Mouse (Mus musculus) lung, adult 2 months (tissue): ENCODE results near the gene Map6. TPM values are rescaled to one million over a fixed set of nuclear protein-coding genes. Genes with fewer than 3 reads are reported as not detected.

Source experiments
- DNase-seq: peaks from one replicate; pipeline ENCODE4 v3.0.0; 2022
- H3K4me1 ChIP-seq: fragments of 200-500 bp; 2 replicates; pipeline ENCODE4 v1.6.1; 2011; ENCODE audit warnings: low read length; ENCODE audit not compliant: control insufficient read depth, insufficient read depth
- H3K4me3 ChIP-seq: fragments of 200-500 bp; replicated peaks from 2 replicates; pipeline ENCODE3; 2011; ENCODE audit warnings: low read depth, mild to moderate bottlenecking, control low read depth, low read length; ENCODE audit errors: extremely low read depth
- CTCF ChIP-seq: fragments of 200-500 bp; IDR thresholded peaks from 2 replicates; pipeline ENCODE4 v1.5.1; 2011; ENCODE audit warnings: mild to moderate bottlenecking, low read length, control low read depth; ENCODE audit not compliant: insufficient read depth
- POLR2A ChIP-seq: fragments of 200-500 bp; IDR thresholded peaks from 2 replicates; pipeline ENCODE4 v1.6.1; 2011; ENCODE audit warnings: low read depth, mild to moderate bottlenecking, control low read depth, low read length, borderline replicate concordance; ENCODE audit errors: extremely low read depth
- WGBS: fragments of 180-500 bp; shearing (Covaris S2); methylation state at CpG from one replicate; pipeline ENCODE4 v1.1.7; 2018; 5-methylcytosine and 5-hydroxymethylcytosine counted together
- polyA plus RNA-seq: library from polyadenylated mRNA; depleted of rRNA; stranded (reverse); fragments of >200 nt; gene quantifications from 2 replicates; pipeline ENCODE4 v1.2.3, GENCODE M21; 2012

The Map6 gene
- polyA plus RNA-seq, 1 experiment: 25.4 TPM

DNA sequence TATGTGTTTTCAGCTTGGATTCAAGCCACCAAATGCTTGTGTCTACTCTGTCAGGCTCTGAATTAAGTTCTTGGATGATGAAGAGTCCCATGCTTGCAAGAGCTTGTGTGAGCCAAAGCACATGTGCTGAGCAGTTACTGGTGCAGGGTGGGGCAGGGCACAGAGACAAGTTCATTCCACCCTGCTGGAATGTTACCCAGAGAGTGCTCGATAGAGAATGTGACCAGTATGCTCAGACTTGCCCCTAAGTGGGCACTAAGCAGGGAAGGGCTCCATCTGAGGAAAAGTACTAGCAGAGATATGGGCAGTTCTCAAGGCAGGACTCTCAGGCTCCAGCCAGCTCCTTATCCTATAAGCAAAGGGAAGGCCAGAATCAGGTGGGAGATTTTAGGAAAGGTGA is 9.4 kb downstream of the Map6 start:
- WGBS: 55% methylated on average over 1 of the region's 1 CpGs
- H3K4me1 ChIP-seq: peaks cover 2% of the 10 kb centered on the region; the same call in 1 of the 2 replicates
- TF ChIP-seq CTCF: no peak
- no peak for TF ChIP-seq POLR2A
- H3K4me3 ChIP-seq: no peak overlapping the region
- no peak for DNase-seq

DNA sequence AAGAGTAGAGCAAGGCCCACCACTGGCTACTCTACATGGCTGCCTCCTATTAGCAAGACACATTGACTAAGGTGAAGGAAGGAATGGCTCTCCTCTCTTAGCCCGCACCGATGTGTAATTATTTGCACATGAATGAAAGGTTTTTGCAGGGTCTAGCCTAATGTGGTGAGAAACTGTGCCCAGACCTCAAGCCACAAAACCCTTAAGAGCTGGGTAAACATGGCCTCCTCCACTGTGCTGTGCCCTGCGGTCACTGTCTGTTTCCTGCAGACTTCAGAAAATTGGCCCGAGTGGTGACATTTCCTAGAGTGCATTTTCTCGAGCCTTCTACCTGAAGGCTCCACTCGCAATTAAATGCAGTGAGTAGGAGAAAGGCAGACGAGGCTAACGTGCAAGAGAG is 11.1 kb downstream of the Map6 start:
- Histone ChIP-seq H3K4me3 (no peak overlapping the region), H3K4me1 (no peaks in the 10 kb centered on the region)
- WGBS: 62% methylated on average over 8 of the region's 8 CpGs
- TF ChIP-seq CTCF (no peak), POLR2A (no peak)
- DNase-seq: no peak

DNA sequence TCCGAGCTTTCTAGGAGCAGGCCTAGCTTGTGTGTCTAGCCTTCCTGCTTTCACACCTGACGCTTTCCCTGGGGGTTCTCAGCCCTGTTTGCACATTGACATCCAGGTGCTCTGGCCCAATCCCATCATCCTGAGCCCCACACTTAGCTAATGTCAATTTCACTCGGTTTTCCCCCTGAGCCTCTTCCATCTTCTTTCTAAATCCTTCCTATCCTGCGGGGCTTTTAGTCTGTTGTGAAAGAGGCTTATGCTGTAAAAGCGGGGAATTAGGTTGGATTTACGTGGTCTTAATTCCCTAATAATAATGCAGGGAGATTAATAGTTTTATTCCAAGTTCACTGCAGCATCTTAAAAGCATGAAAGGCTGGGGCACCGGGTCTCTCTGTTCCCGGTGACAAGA is 12.3 kb downstream of the Map6 start:
- DNase-seq: no peak
- 80% methylated on average over 8 of the region's 8 CpGs for WGBS
- H3K4me3 ChIP-seq: no peak overlapping the region
- TF ChIP-seq CTCF (no peak), POLR2A (no peak)
- H3K4me1 ChIP-seq: no peaks in the 10 kb centered on the region

DNA sequence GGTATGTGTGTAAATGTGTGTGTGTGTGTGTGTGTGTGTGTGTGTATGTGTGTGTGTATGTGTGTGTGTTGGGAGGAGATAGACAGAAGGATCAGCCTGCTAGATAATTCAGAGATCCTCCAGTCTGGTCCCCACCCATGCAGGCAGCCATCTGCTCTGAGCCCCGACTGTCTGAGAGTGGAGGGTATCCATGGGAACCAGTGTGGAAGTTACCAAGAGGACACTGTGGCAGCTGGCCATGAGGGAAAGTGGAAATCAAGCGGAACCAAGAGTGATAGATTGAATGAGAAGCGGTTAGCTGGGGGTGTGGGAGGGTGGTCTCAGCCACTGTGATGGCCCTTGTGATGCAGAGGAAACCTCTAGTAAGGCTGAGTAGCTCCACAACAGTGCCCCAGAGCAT is 20.0 kb downstream of the Map6 start:
- Histone ChIP-seq H3K4me3 (no peak overlapping the region), H3K4me1 (peaks cover 7% of the 10 kb centered on the region)
- no peak for TF ChIP-seq POLR2A
- no peak for TF ChIP-seq CTCF
- DNase-seq: no peak
- 61% methylated on average over 3 of the region's 3 CpGs for WGBS

DNA sequence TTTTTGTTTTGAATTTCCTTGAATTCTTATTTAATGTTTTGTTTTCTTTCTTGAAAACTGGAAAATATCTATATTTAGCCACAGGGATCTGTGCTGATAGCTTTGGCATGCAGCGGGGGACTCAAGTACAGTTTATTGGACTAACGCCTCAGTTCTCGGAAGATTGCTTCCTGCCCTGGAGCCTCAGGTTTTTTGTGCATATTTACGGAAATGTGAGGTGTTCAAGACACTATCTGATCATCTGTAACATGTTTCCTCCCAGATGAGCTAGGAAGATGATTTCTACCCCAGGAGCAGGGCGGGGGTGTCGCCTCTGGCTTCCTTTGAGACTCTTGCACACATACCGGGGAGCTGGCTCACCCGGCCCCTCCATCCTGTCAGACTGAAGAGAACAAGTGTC is 22.8 kb downstream of the Map6 start:
- WGBS: 15% methylated on average over 8 of the region's 8 CpGs
- peaks cover 7% of the 10 kb centered on the region for H3K4me1 ChIP-seq
- H3K4me3 ChIP-seq: no peak overlapping the region
- TF ChIP-seq POLR2A (no peak), CTCF (no peak)
- DNase-seq: no peak

DNA sequence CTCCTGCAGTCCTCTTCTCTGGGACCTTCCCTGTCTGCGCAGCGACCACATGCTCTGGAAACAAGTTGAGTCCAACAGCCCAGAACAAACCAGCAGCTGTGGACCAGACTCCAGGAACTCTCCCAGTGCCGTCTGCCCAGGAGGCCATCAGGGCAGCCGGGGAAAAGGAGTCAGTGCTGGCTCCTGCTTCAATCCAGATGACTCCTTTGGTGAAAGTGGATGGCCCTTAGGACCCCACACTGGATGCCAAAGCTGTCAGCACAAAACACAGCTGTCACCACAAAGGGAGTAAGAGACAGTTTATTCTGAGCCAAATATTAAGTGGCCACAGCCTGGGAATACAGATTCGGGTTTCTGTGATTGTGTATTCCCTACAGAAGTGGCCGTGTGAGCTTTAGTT is 23.7 kb downstream of the Map6 start:
- 65% methylated on average over 6 of the region's 6 CpGs for WGBS
- peaks cover 7% of the 10 kb centered on the region for H3K4me1 ChIP-seq
- TF ChIP-seq CTCF: no peak
- TF ChIP-seq POLR2A: no peak
- no peak overlapping the region for H3K4me3 ChIP-seq
- no peak for DNase-seq

DNA sequence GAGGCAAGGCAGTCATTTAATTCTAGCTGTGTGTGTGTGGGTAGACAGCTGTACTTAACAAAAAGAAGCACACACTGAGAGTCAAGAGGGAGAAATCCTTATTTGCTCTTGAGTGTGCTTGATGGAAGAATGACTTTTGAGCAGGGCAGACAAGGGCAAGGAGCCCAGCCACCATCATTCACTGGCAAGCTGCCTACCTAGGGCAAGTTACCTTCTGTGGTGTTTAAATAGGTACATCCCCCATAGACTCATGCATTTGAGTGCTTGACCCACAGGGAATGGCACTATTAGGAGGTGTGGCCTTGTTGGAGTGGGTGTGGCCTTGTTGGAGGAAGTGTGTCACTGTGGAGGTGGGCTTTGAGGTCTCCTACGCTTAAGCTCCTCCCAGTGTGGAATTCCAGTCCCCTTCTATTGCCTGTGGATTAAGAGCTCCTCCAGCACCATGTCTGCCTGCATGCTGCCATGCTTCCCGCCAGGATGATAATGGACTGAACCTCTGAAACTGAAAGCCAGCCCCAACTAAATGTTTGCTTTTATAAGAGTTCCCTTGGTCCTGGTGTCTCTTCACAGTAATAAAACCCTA is 27.0 kb downstream of the Map6 start:
- H3K4me3 ChIP-seq: no peak overlapping the region
- WGBS: 75% methylated on average over 2 of the region's 2 CpGs
- no peak for TF ChIP-seq CTCF
- TF ChIP-seq POLR2A: no peak
- no peak for DNase-seq
- H3K4me1 ChIP-seq: peaks cover 7% of the 10 kb centered on the region

DNA sequence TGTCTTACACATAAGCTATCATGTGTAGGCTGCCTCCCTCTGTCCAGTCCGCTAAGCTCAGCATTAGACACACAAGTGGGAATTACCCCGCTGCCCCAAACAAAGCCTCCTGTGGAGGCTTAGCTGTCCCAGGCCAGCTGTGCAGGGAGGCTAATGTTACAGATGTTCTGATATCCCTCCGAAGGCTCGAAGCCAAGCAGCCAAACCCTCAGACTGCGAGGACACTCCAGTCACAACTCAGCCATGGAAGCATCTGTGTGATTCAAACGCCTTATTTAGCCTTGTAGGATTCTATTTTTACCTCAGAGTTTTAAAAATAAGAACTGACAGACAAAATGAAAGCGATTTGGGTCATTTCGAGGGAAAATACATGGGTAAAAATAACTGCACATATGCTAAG is 27.9 kb downstream of the Map6 start:
- DNase-seq: no peak
- H3K4me3 ChIP-seq: no peak overlapping the region
- WGBS: 66% methylated on average over 8 of the region's 8 CpGs
- TF ChIP-seq POLR2A (no peak), CTCF (no peak)
- H3K4me1 ChIP-seq: peaks cover 7% of the 10 kb centered on the region

DNA sequence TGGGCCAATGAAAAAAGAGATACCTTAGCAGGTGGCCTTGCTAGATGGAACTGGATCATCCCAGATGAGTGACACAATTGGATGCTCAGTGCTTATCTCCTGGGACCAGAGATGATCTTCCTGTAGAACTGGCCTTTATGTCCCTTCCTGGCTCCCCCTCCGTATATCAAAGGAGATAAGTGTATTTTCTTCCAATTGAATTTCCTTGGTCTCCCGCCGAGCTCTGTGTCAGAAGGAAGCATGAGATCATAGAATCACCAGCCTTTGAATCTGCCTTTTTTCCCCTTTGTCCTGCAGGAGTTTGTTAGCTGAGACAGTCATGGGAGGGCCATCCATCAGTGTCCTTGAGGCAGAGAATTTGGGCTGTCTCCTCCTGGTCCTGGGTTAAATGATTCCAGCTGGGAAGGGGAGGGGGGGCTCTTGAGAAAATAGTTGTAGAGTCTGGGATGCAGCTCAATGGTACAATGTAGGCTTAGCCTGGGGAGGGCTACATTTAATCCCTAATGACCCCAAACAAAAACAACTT is 33.5 kb downstream of the Map6 start:
- 59% methylated on average over 3 of the region's 3 CpGs for WGBS

DNA sequence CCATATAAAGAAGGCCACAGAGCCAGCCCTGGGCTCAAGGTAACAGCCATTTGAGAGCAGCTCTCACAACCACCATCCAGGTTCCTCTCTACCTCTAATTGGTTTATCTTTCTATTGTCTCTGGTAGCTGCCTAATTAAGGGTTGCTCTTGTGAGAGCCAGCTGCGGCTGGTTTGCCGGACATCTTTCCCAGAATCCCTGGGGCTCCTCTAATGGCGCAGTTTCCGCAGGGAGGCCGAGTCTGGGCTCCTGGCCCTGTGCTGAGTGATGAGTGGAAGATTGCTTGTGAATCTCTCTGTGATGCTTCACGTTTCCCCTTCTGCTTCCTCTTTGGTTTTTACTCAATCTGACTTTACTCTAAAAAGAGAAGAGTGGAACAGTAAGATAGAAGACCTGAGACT is 36.8 kb downstream of the Map6 start:
- H3K4me3 ChIP-seq: no peak overlapping the region
- 81% methylated on average over 6 of the region's 6 CpGs for WGBS
- TF ChIP-seq POLR2A (no peak), CTCF (no peak)
- H3K4me1 ChIP-seq: no peaks in the 10 kb centered on the region
- DNase-seq: no peak

More for the DNA sequence above, 33.5 kb downstream of the Map6 start:
- no peaks in the 10 kb centered on the region for H3K4me1 ChIP-seq
- no peak for DNase-seq
- H3K4me3 ChIP-seq: no peak overlapping the region
- TF ChIP-seq CTCF: no peak
- TF ChIP-seq POLR2A: no peak
